Mouse (Mus musculus): ENCODE data around the gene Gm42906. TPM values are rescaled to one million over a fixed set of nuclear protein-coding genes. Genes with fewer than 3 reads are reported as not detected.

Gene Gm42906
- polyA plus RNA-seq, 1 experiment from 2014 or later: not detected

- 42% methylated on average over 1 of the region's 1 CpGs for WGBS (ENCODE audit: insufficient replicate concordance)
- no peak overlapping the region for H3K27ac ChIP-seq
These were observed 18.7 kb downstream of the Gm42906 start for GRCm38 (mm10) chr5:151409282-151409681.

DNA sequence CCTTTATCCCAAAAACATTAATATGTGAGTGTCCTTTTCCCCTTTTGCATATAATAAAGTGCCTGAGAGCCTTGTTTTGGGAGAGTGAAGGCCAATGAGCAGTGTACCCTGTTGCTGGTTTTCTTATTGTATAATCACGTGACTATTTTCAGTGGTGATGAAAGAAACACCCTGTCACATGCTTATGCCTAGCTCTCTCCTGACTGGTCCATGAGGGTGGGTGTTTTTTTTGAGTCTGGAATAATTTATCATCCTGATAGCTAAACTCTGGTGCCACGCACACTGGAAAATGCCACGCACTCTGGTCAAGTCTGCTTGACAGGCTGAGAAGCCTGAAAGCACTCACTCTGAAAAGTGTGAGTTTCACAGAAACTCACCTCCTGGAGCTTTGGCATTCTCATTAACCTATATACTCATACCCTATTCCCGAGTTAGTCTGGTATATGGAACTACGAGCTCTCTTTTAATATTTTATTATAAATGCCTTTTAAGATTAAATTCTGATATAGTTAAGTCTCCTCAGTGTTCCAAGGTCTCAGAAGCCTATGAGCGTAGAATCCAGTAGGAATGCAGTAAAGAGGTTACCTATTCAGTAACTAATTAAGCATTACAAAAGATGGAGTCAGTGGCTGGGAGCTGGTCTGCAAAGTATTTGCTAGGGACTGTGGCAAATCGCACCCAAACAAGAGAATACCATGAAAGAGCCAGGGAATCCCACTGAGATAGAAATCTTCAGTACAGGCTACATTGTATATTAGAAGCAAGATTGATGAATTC, 19.7 kb downstream of the Gm42906 start:
- H3K4me2 ChIP-seq: no peak overlapping the region
- no peak overlapping the region for H3K9ac ChIP-seq
- no peak overlapping the region for H3K4me3 ChIP-seq
- H3K27ac ChIP-seq: no peak overlapping the region
- 59% methylated on average over 7 of the region's 7 CpGs for WGBS (ENCODE audit: insufficient replicate concordance)
- peaks cover 20% of the 10 kb centered on the region for H3K4me1 ChIP-seq
- no peaks in the 10 kb centered on the region for H3K36me3 ChIP-seq
- no peak for ATAC-seq
- no peaks in the 10 kb centered on the region for H3K9me3 ChIP-seq (replicated peaks)
- H3K27me3 ChIP-seq (replicated peaks): no peaks in the 10 kb centered on the region

More at GRCm38 (mm10) chr5:151409282-151409681, 18.7 kb downstream of the Gm42906 start:
- H3K4me1 ChIP-seq: peaks cover 26% of the 10 kb centered on the region
- H3K4me3 ChIP-seq: no peak overlapping the region
- H3K36me3 ChIP-seq: no peaks in the 10 kb centered on the region
- no peak for ATAC-seq
- no peaks in the 10 kb centered on the region for H3K27me3 ChIP-seq (replicated peaks)
- no peaks in the 10 kb centered on the region for H3K9me3 ChIP-seq (replicated peaks)
- no peak overlapping the region for H3K9ac ChIP-seq
- no peak overlapping the region for H3K4me2 ChIP-seq

DNA sequence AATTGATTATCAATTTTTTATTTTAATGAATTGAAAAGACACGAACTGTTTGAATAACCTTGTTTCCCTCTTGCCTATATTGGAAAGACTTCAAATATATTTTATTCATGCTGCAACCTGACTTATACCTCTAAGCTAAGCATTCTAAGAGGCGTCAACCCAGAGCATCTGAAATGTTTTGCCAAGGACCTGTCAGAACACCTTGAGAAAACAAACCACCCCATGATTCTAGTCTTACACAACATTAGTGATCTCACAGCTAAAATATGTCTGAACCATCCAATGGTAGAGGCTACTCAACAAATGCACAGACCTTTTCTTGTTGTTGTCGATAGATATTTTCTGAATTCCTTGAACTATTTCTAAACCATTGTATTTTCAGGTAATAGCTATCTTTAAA, 20.5 kb downstream of the Gm42906 start:
- ATAC-seq: no peak
- Histone ChIP-seq H3K36me3 (no peaks in the 10 kb centered on the region), H3K4me2 (no peak overlapping the region), H3K27ac (no peak overlapping the region), H3K9me3 (replicated peaks) (no peaks in the 10 kb centered on the region), H3K27me3 (replicated peaks) (no peaks in the 10 kb centered on the region), H3K9ac (no peak overlapping the region), H3K4me3 (no peak overlapping the region), H3K4me1 (peaks cover 12% of the 10 kb centered on the region)
- 66% methylated on average over 3 of the region's 3 CpGs for WGBS (ENCODE audit: insufficient replicate concordance)

DNA sequence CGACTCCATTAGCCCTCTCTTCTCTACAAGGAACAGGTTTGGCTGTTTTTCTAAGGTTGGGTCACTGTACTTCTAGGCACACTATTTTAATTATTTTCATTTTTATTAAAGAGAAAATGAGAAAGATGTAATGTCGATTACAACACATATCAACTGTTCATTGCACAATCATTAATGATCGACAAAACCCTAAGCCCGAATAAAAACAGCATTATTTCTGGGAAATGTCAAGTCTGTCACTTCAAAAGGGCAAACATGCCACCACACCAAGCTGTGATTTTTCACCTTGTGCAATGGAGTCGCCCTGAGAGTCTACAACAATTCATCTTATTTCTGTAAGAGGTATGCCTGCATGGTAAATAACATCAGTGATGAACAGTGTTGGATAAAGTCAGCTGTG, 21.7 kb downstream of the Gm42906 start:
- Histone ChIP-seq H3K27me3 (replicated peaks) (no peaks in the 10 kb centered on the region), H3K27ac (no peak overlapping the region), H3K36me3 (no peaks in the 10 kb centered on the region), H3K9me3 (replicated peaks) (no peaks in the 10 kb centered on the region), H3K4me1 (peaks cover 6% of the 10 kb centered on the region; the same call in 1 of the 2 replicates), H3K4me3 (no peak overlapping the region), H3K4me2 (no peak overlapping the region), H3K9ac (no peak overlapping the region)
- 70% methylated on average over 5 of the region's 5 CpGs for WGBS (ENCODE audit: insufficient replicate concordance)
- ATAC-seq: no peak

- ATAC-seq: no peak
- WGBS (ENCODE audit: insufficient replicate concordance): 65% methylated on average over 8 of the region's 8 CpGs
- peaks cover 3% of the 10 kb centered on the region; the same call in 1 of the 2 replicates for H3K4me1 ChIP-seq
- H3K9me3 ChIP-seq (replicated peaks): no peaks in the 10 kb centered on the region
- no peaks in the 10 kb centered on the region for H3K36me3 ChIP-seq
- H3K9ac ChIP-seq: no peak overlapping the region
- H3K4me2 ChIP-seq: no peak overlapping the region
- H3K27ac ChIP-seq: no peak overlapping the region
- no peak overlapping the region for H3K4me3 ChIP-seq
- H3K27me3 ChIP-seq (replicated peaks): no peaks in the 10 kb centered on the region
These were observed 22.6 kb downstream of the Gm42906 start for GRCm38 (mm10) chr5:151405314-151405903.

GRCm38 (mm10) chr5:151403586-151403985, 24.4 kb downstream of the Gm42906 start:
- no peak for ATAC-seq
- H3K9ac ChIP-seq: no peak overlapping the region
- no peak overlapping the region for H3K27ac ChIP-seq
- H3K4me2 ChIP-seq: no peak overlapping the region
- no peak overlapping the region for H3K4me3 ChIP-seq
- H3K9me3 ChIP-seq (replicated peaks): no peaks in the 10 kb centered on the region
- peaks cover 3% of the 10 kb centered on the region; the same call in 1 of the 2 replicates for H3K4me1 ChIP-seq
- H3K27me3 ChIP-seq (replicated peaks): no peaks in the 10 kb centered on the region
- WGBS (ENCODE audit: insufficient replicate concordance): 55% methylated on average over 2 of the region's 2 CpGs
- H3K36me3 ChIP-seq: no peaks in the 10 kb centered on the region

DNA sequence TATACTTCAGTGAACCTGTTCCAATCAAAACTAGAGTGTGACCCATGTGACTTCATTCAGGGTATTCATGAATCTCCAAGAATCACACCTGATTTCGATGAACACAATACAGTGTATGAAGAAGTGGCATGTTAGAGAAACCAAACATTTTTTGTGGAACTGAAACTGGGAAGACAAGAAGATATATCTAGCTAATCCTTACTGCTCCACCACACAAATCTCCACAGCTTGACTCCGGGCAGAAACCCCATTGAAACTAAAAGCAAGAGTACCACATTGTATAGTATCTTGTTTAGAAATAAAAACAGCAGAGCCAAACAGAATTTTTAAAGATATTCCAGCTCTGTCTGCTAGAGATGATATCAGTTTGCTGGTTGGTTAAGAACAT, 27.4 kb downstream of the Gm42906 start:
- H3K9ac ChIP-seq: no peak overlapping the region
- no peak for ATAC-seq
- no peaks in the 10 kb centered on the region for H3K36me3 ChIP-seq
- H3K4me1 ChIP-seq: no peaks in the 10 kb centered on the region
- H3K4me3 ChIP-seq: no peak overlapping the region
- 74% methylated on average over 2 of the region's 2 CpGs for WGBS (ENCODE audit: insufficient replicate concordance)
- no peaks in the 10 kb centered on the region for H3K27me3 ChIP-seq (replicated peaks)
- H3K4me2 ChIP-seq: no peak overlapping the region
- H3K27ac ChIP-seq: no peak overlapping the region
- H3K9me3 ChIP-seq (replicated peaks): no peaks in the 10 kb centered on the region

GRCm38 (mm10) chr5:151399918-151400556, 27.9 kb downstream of the Gm42906 start:
- no peak for ATAC-seq
- no peak overlapping the region for H3K4me2 ChIP-seq
- H3K4me1 ChIP-seq: no peaks in the 10 kb centered on the region
- H3K9me3 ChIP-seq (replicated peaks): no peaks in the 10 kb centered on the region
- H3K27me3 ChIP-seq (replicated peaks): no peaks in the 10 kb centered on the region
- no peaks in the 10 kb centered on the region for H3K36me3 ChIP-seq
- H3K4me3 ChIP-seq: no peak overlapping the region
- H3K27ac ChIP-seq: no peak overlapping the region
- WGBS (ENCODE audit: insufficient replicate concordance): 61% methylated on average over 7 of the region's 7 CpGs
- H3K9ac ChIP-seq: no peak overlapping the region

DNA sequence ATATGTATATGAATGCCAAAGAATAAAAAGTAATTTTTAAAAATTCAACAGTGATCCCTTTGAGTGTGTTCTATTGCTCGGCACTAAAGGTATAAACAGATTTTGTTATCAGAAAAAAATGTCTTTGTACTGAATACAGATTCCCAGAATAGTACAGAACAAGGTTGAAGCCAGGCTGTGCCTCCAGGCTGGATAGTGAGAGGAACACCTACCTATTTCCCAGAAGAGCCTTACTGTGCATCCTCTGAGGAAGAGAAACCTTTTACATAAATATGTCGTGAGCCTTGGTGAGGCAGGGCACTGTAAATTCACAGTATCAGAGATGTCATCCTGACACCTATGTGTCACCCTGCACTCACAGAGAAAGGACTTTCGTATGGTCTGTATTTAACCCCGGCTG, 31.8 kb downstream of the Gm42906 start:
- Histone ChIP-seq H3K36me3 (no peaks in the 10 kb centered on the region), H3K27ac (no peak overlapping the region), H3K9me3 (replicated peaks) (no peaks in the 10 kb centered on the region), H3K4me2 (no peak overlapping the region), H3K4me3 (no peak overlapping the region), H3K27me3 (replicated peaks) (no peaks in the 10 kb centered on the region), H3K4me1 (no peaks in the 10 kb centered on the region), H3K9ac (no peak overlapping the region)
- 68% methylated on average over 4 of the region's 4 CpGs for WGBS (ENCODE audit: insufficient replicate concordance)
- no peak for ATAC-seq

- Histone ChIP-seq H3K4me1 (no peaks in the 10 kb centered on the region), H3K27me3 (replicated peaks) (no peaks in the 10 kb centered on the region), H3K27ac (no peak overlapping the region), H3K4me3 (no peak overlapping the region), H3K9ac (no peak overlapping the region), H3K36me3 (no peaks in the 10 kb centered on the region), H3K4me2 (no peak overlapping the region), H3K9me3 (replicated peaks) (no peaks in the 10 kb centered on the region)
- 54% methylated on average over 5 of the region's 5 CpGs for WGBS (ENCODE audit: insufficient replicate concordance)
- no peak for ATAC-seq
These were observed 33.3 kb downstream of the Gm42906 start for GRCm38 (mm10) chr5:151394690-151395089.

- H3K27ac ChIP-seq: peak overlapping the region; percentile 22; the same call in 1 of the 2 replicates
- no peak overlapping the region for H3K4me2 ChIP-seq
- no peaks in the 10 kb centered on the region for H3K9me3 ChIP-seq (replicated peaks)
- H3K9ac ChIP-seq: no peak overlapping the region
- WGBS (ENCODE audit: insufficient replicate concordance): 43% methylated on average over 7 of the region's 7 CpGs
- H3K4me1 ChIP-seq: no peaks in the 10 kb centered on the region
- no peak for ATAC-seq
- H3K36me3 ChIP-seq: no peaks in the 10 kb centered on the region
- no peak overlapping the region for H3K4me3 ChIP-seq
- no peaks in the 10 kb centered on the region for H3K27me3 ChIP-seq (replicated peaks)
These were observed 33.9 kb downstream of the Gm42906 start for GRCm38 (mm10) chr5:151393821-151394662.

Measured in liver, embryonic 12.5 days (tissue).